In the genomic region with DNA sequence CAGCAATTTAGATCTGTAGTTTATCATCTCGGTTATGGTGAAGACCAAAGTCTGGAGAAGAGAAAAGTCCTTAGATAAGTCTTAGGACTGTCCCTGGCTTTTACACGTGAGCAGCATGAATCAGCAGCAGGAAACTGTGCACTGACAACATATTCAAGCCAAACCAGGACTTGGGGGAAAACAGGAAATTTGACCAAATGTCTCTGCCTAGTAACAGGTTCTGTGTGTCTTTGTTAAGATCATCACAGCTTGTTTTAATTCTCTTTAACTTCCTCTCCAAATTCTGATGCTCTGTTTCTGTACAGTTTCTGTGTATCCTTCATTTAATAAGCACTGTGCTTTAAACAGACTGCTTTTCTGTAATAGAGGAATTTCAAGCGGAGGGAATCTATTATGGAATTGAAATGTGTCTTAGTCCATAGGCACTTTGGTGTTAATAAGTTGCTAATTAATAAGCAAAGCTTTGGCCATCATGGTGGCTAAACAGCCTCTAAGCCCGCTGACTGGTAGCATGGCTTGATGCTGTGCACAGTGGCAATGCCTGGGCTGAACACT, we compare ENCODE assay signal across 9 mouse cellular contexts.
DNase-seq lines count a peak whose midpoint lies in the region; ATAC-seq and TF ChIP-seq lines count a peak whose summit lies in the region.
"Had no signal": no experiment of that assay in that cellular context is flagged by ENCODE, and none has a peak within 500 bp of the region (broad histone marks: within the 10 kb centered on the region; RNA-seq: fewer than 3 reads in every experiment).

No protein-coding gene starts in this region.

- H3K9me3 ChIP-seq in megakaryocyte, embryonic 14.5 days: peaks cover 3% of the 10 kb centered on the region; the same call in 1 of the 2 replicates
- H3K9me3 ChIP-seq in intestine, postnatal 0 days (ENCODE audit: control insufficient read depth): no peaks in the 10 kb centered on the region
- H3K9me3 ChIP-seq in neural tube, embryonic 15.5 days (replicated peaks): no peaks in the 10 kb centered on the region

- WGBS in intestine, postnatal 0 days: 36% methylated on average over 4 of the region's 4 CpGs
- 81% methylated on average over 4 of the region's 4 CpGs for WGBS in neural tube, embryonic 15.5 days

- peaks cover 85% of the 10 kb centered on the region for H3K4me1 ChIP-seq in megakaryocyte, embryonic 14.5 days
- H3K4me1 ChIP-seq in intestine, postnatal 0 days (replicated peaks; ENCODE audit: control insufficient read depth, insufficient read depth, low read length): peaks cover 4% of the 10 kb centered on the region; the same call in 1 of the 2 replicates
- peaks cover 9% of the 10 kb centered on the region; the same call in 1 of the 2 replicates for H3K4me1 ChIP-seq in neural tube, embryonic 15.5 days

- peak overlapping the region; percentile 51 for H3K27ac ChIP-seq in intestine, postnatal 0 days (ENCODE audit: low read depth, low read length)
- peak overlapping the region; percentile 41; the same call in 1 of the 2 replicates for H3K27ac ChIP-seq in neural tube, embryonic 15.5 days (replicated peaks)

- peaks cover 7% of the 10 kb centered on the region for H3K36me3 ChIP-seq in megakaryocyte, embryonic 14.5 days (replicated peaks; ENCODE audit: low read length)
- H3K36me3 ChIP-seq in intestine, postnatal 0 days (ENCODE audit: control insufficient read depth, insufficient read depth): no peaks in the 10 kb centered on the region
- H3K36me3 ChIP-seq in neural tube, embryonic 15.5 days: no peaks in the 10 kb centered on the region; the same call in 1 of the 2 replicates

- peak overlapping the region; percentile 72 for H3K4me3 ChIP-seq in megakaryocyte, embryonic 14.5 days (replicated peaks)
- H3K4me3 ChIP-seq in intestine, postnatal 0 days (ENCODE audit: low read depth, low read length): no peak overlapping the region
- no peak overlapping the region for H3K4me3 ChIP-seq in neural tube, embryonic 15.5 days (replicated peaks)

- peaks cover 9% of the 10 kb centered on the region for H3K27me3 ChIP-seq in megakaryocyte, embryonic 14.5 days (replicated peaks)
- no peaks in the 10 kb centered on the region for H3K27me3 ChIP-seq in intestine, postnatal 0 days (replicated peaks; ENCODE audit: control insufficient read depth, insufficient read depth, low read length)
- H3K27me3 ChIP-seq in neural tube, embryonic 15.5 days (replicated peaks): no peaks in the 10 kb centered on the region

- H3K4me2 ChIP-seq in intestine, postnatal 0 days (replicated peaks; ENCODE audit: low read depth): no peak overlapping the region
- H3K4me2 ChIP-seq in neural tube, embryonic 15.5 days: no peak overlapping the region

- no peak for TF ChIP-seq CTCF in intestine, postnatal 0 days (IDR thresholded peaks at IDR 0.05; ENCODE audit: low read depth)

- H3K9ac ChIP-seq in intestine, postnatal 0 days (ENCODE audit: low read depth, low read length): no peak overlapping the region
- no peak overlapping the region for H3K9ac ChIP-seq in neural tube, embryonic 15.5 days (replicated peaks)

- DNase-seq in CD4-positive, CD25-positive, alpha-beta regulatory T cell, adult 2 months (ENCODE audit: low read depth, low spot score): peak; percentile 9
- DNase-seq in left cerebral cortex, adult 18-20 months (ENCODE audit: low spot score in 2 of 2): no peak
- DNase-seq: adrenal gland, adult 8-10 months had no signal

- no peak for ATAC-seq in CD4-positive, CD25-positive, alpha-beta regulatory T cell, adult 4 months
- ATAC-seq in megakaryocyte, adult 5-6 weeks (ENCODE audit: poor library complexity, severe bottlenecking): no peak
- ATAC-seq in intestine, postnatal 0 days: peak; percentile 59
- no peak for ATAC-seq in neural tube, embryonic 15.5 days (ENCODE audit: low FRiP score)
- ATAC-seq in monocyte, adult 5-6 weeks (replicated peaks; ENCODE audit: insufficient number of reproducible peaks, low FRiP score, low TSS enrichment, poor library complexity, severe bottlenecking): no peak
